Mouse (Mus musculus) midbrain, embryonic 14.5 days (tissue): Measurements from ENCODE around the gene Commd8. TPM values are rescaled to one million over a fixed set of nuclear protein-coding genes. Genes with fewer than 3 reads are reported as not detected.

Source experiments
- ATAC-seq: fragments of 200-750 bp; cut with Nextera tagmentation; 2 replicates; pipeline ENCODE4 v1.8.0; 2017; ENCODE audit warnings: moderate number of reproducible peaks, moderate library complexity; ENCODE audit not compliant: low FRiP score, low TSS enrichment
- DNase-seq: peaks from one replicate; pipeline ENCODE4 v3.0.0-alpha.2; 2015
- H3K27ac ChIP-seq: fragments of 300-500 bp; sonication (generic); replicated peaks from 2 replicates; pipeline ENCODE4 v1.5.1; 2014; ENCODE audit warnings: mild to moderate bottlenecking, low read depth, low read length, moderate library complexity
- H3K27me3 ChIP-seq: fragments of 300-500 bp; sonication (generic); 2 replicates; pipeline ENCODE4 v1.6.1; 2014; ENCODE audit warnings: low read length, control low read depth, mixed read lengths; ENCODE audit not compliant: control insufficient read depth, insufficient read depth
- H3K36me3 ChIP-seq: fragments of 300-500 bp; sonication (generic); 2 replicates; pipeline ENCODE4 v1.6.1; 2014; ENCODE audit warnings: low read length, control low read depth; ENCODE audit not compliant: control insufficient read depth, insufficient read depth
- H3K4me1 ChIP-seq: fragments of 300-500 bp; sonication (generic); 2 replicates; pipeline ENCODE4 v1.6.1; 2014; ENCODE audit warnings: mild to moderate bottlenecking, antibody characterized with exemption, low read length, control low read depth; ENCODE audit not compliant: control insufficient read depth, insufficient read depth
- H3K4me2 ChIP-seq: fragments of 300-500 bp; sonication (generic); 2 replicates; pipeline ENCODE4 v1.6.1; 2014; ENCODE audit warnings: mild to moderate bottlenecking, low read length, moderate library complexity
- H3K4me3 ChIP-seq: fragments of 300-500 bp; sonication (generic); replicated peaks from 2 replicates; pipeline ENCODE4 v1.5.1; 2014; ENCODE audit warnings: low read depth, low read length
- H3K9ac ChIP-seq: fragments of 300-500 bp; sonication (generic); replicated peaks from 2 replicates; pipeline ENCODE4 v1.6.1; 2014; ENCODE audit warnings: mild to moderate bottlenecking, low read length, moderate library complexity
- H3K9me3 ChIP-seq: fragments of 300-500 bp; sonication (generic); 2 replicates; pipeline ENCODE4 v1.6.1; 2016; ENCODE audit warnings: low read length, control low read depth, mixed read lengths; ENCODE audit not compliant: control insufficient read depth
- WGBS: fragments of 180-500 bp; shearing (Covaris S2); extraction: QIAGEN DNeasy Blood & Tissue Kit; methylation state at CpG from one replicate; pipeline ENCODE4 v1.1.7; 2014; 5-methylcytosine and 5-hydroxymethylcytosine counted together
- polyA plus RNA-seq: library from polyadenylated mRNA; unstranded; fragments of >200 nt; fragmentation: Nextera tagmentation; extraction: Ambion mirVana; gene quantifications from 2 replicates; pipeline ENCODE4 v1.2.1, GENCODE M21; 2014

The Commd8 gene
- 155 and 160 TPM in 2 replicates for polyA plus RNA-seq

DNA sequence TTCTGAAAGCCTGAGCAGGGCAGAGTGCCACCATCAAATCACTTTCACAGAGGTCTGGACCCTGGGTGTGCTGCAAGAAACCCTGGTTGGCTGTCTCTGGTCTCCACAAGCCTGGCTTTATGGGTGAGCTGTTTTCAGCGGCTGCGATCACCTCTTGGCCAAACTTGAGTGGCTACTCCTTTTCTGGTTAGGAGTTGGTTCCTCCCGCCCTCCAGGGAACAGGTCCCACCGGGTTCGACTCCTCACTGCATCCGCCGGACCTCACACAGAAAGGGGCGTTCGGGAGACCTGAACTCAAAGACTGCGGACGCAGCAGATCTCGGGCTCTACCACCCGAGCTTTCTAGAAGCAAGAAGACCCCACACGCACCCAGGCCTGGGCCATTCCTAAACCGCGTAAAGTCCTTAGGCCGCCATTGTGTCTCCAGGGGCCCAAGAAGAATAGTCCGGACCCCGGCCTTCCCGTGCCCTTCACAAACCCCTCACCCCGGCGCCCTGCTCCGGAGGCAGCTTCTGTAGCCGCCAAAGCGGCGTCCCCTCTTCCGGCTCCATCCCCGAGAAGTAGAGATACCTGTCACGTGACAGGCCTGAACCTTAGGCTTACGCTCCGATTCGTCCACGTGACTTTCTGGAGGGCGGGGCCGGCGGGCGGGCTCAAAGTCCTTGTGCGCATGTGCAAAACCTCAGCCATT is at the start of gene Commd8:
Commd8 (minus strand) TSS at position 596 of the 691 bp plus-strand sequence.
- H3K4me2 ChIP-seq, result peak within 1 kb of the TSS; percentile 91
- H3K4me3 ChIP-seq, result peak within 1 kb of the TSS; percentile 76
- H3K36me3 ChIP-seq, result peaks cover 3% of the 10 kb centered on the region
- peak within 1 kb of the TSS; percentile 77 for H3K27ac ChIP-seq
- H3K9me3 ChIP-seq, result no peaks in the 10 kb centered on the region
- DNase-seq, result peak; percentile 97
- peak within 1 kb of the TSS; percentile 79 for H3K9ac ChIP-seq
- under 1% methylated on average over 38 of the region's 38 CpGs for WGBS
- H3K27me3 ChIP-seq, result no peaks in the 10 kb centered on the region
- peak; percentile 96 for ATAC-seq
- H3K4me1 ChIP-seq, result peaks cover 10% of the 10 kb centered on the region

DNA sequence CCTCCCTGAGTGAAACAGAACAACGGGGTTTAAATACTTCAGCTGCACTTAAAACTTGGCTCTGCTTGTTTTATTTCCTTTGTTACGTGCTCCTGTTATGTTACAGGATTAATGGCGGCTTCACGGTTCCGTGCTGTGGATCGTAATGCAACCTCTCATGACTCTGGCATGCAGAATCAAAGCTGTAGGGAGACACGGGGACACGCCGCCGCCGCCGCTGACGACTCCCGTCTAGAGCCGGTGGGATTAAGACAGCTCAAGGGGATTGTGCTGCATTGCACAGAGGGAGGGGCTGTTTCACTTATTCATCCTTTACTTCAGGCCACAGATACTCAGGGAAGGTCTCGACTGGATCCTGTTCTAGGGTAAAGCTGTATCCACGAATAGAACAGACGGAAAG is 43.8 kb upstream of the Commd8 start:
- peak overlapping the region; percentile 40 for H3K4me2 ChIP-seq
- WGBS, result 48% methylated on average over 18 of the region's 18 CpGs
- H3K9me3 ChIP-seq, result no peaks in the 10 kb centered on the region
- no peak overlapping the region for H3K27ac ChIP-seq
- ATAC-seq (peak; percentile 35; the same call in 1 of the 2 replicates), DNase-seq (peak; percentile 62)
- no peak overlapping the region for H3K9ac ChIP-seq
- no peaks in the 10 kb centered on the region for H3K27me3 ChIP-seq
- no peaks in the 10 kb centered on the region for H3K36me3 ChIP-seq
- no peak overlapping the region for H3K4me3 ChIP-seq
- no peaks in the 10 kb centered on the region for H3K4me1 ChIP-seq

DNA sequence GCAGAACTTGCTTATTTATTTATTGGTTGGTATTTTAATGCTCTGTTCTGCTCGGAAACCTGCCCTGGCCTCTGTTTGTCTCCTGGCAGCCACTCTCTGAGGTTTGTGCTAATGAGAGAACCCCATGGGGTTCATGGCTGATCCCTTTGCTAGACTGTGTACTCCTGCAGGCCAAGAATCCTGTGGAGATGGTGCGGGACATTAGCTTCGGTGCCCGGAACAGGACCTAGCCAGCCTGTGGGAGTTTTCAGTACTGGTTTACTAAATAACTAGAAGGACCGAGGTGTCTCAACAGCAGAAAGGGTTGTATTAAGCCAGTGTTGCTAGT is 42.8 kb upstream of the Commd8 start:
- H3K36me3 ChIP-seq, result no peaks in the 10 kb centered on the region
- H3K9me3 ChIP-seq, result no peaks in the 10 kb centered on the region
- H3K27ac ChIP-seq, result no peak overlapping the region
- no peak overlapping the region for H3K9ac ChIP-seq
- 60% methylated on average over 5 of the region's 5 CpGs for WGBS
- no peak overlapping the region for H3K4me2 ChIP-seq
- H3K27me3 ChIP-seq, result no peaks in the 10 kb centered on the region
- H3K4me1 ChIP-seq, result no peaks in the 10 kb centered on the region
- ATAC-seq (no peak), DNase-seq (peak; percentile 19)
- H3K4me3 ChIP-seq, result no peak overlapping the region

DNA sequence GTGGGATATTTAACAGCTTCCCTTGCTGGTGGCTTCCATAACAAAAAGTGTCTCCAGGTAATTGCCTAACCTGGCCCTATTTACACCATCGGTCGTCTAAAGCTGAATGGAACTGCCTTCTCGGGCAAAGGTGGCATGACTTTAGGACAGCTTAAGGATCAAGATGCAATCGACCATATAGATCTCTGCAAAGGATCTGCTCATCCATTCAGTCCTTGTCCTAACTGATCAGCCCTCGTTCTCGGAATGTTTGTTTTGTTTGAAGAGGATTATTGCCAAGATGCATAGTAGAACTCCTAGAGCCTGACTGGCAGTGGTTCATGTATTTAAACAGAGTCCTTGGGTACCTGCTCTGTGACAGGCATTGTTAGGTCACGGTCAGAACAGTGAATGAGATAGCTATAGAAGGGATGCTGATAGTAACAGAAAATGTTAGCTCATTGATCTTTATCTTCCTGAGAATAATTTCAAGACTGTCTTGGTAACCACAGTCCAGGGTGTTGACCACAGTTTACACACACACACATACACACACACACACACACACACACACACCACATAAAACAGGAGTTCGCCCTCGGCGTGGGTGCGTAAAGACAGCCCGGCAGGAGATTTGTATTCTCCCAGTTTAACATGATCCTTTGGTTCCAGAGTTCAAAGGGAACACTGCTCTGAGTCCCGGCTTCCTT is 42.3 kb upstream of the Commd8 start:
- H3K4me1 ChIP-seq, result no peaks in the 10 kb centered on the region
- no peak overlapping the region for H3K4me2 ChIP-seq
- no peaks in the 10 kb centered on the region for H3K27me3 ChIP-seq
- WGBS, result 54% methylated on average over 13 of the region's 13 CpGs
- H3K4me3 ChIP-seq, result no peak overlapping the region
- DNase-seq, result no peak
- H3K9ac ChIP-seq, result no peak overlapping the region
- no peak overlapping the region for H3K27ac ChIP-seq
- no peaks in the 10 kb centered on the region for H3K36me3 ChIP-seq
- no peak for ATAC-seq
- no peaks in the 10 kb centered on the region for H3K9me3 ChIP-seq

DNA sequence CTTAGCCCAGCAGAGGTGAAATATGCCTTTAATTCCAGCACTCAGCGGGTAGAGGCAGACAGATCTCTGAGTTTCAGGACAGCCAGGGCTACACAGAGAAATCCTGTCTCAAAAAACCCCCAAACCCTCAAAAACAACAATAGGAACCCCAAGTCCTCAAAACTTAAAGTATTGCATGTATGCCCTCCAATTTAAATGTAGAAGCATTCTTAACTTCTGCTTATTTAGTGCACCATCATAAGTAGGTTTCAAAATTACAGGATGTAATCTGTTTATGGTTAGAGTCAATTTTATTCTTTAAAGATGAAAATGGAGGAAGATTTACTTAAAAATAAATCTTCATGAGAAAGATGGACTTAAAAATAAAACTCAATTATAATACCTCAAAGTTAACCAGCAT is 40.5 kb upstream of the Commd8 start:
- H3K36me3 ChIP-seq, result no peaks in the 10 kb centered on the region
- H3K9ac ChIP-seq, result no peak overlapping the region
- no peak overlapping the region for H3K4me3 ChIP-seq
- DNase-seq (no peak), ATAC-seq (no peak)
- H3K27me3 ChIP-seq, result no peaks in the 10 kb centered on the region
- H3K4me2 ChIP-seq, result no peak overlapping the region
- no peaks in the 10 kb centered on the region for H3K9me3 ChIP-seq
- WGBS, result 96% methylated on average over 1 of the region's 1 CpGs
- no peak overlapping the region for H3K27ac ChIP-seq
- no peaks in the 10 kb centered on the region for H3K4me1 ChIP-seq

DNA sequence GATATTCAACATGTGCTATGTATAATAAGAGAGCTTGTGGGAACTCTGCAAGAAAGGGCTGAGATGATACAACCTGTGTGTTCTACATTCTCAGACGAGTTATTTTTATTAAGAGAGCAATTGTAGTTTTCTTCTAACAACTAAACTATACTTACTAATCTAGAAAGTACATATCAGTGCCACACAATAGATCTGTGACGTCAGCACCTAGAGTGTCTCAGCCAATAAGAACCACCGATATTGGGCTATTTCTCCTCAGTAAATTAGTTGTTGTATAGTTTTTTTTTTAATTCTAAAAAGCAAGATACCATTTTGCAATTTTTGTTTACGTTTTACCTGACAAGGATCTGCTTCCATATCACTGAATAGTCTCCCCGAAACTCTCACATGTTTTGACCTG is 37.3 kb upstream of the Commd8 start:
- no peak for DNase-seq
- WGBS, result 95% methylated on average over 5 of the region's 5 CpGs
- no peaks in the 10 kb centered on the region for H3K27me3 ChIP-seq
- H3K9ac ChIP-seq, result no peak overlapping the region
- no peak for ATAC-seq
- H3K36me3 ChIP-seq, result no peaks in the 10 kb centered on the region
- no peak overlapping the region for H3K4me2 ChIP-seq
- no peak overlapping the region for H3K27ac ChIP-seq
- H3K4me1 ChIP-seq, result 0 out of 2 replicates have a peak, but pooled peaks cover 3% of the 10 kb centered on the region
- H3K4me3 ChIP-seq, result no peak overlapping the region
- no peaks in the 10 kb centered on the region for H3K9me3 ChIP-seq

DNA sequence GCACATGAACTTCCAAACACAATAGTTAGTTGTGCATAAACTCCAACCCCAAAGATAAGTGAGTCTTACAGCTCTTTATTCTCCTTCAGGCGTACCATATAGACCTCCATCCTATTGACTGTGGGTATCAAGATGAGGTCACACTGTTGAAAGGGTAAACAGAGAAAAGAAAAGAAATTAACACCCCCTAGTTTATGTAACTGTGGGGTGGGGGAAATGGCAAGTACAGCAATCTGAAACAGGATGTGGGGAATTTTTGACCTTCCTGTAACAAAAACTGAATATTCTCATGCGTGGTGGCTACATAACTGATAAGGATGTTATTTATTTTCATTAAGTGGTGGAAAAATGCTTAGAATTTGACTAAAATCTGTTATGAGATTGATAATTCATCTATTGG is 36.5 kb upstream of the Commd8 start:
- H3K27ac ChIP-seq, result no peak overlapping the region
- 90% methylated on average over 2 of the region's 2 CpGs for WGBS
- ATAC-seq (no peak), DNase-seq (no peak)
- H3K36me3 ChIP-seq, result no peaks in the 10 kb centered on the region
- H3K4me1 ChIP-seq, result 0 out of 2 replicates have a peak, but pooled peaks cover 3% of the 10 kb centered on the region
- H3K4me2 ChIP-seq, result peak overlapping the region; percentile 87
- no peaks in the 10 kb centered on the region for H3K27me3 ChIP-seq
- H3K4me3 ChIP-seq, result no peak overlapping the region
- no peak overlapping the region for H3K9ac ChIP-seq
- H3K9me3 ChIP-seq, result no peaks in the 10 kb centered on the region

DNA sequence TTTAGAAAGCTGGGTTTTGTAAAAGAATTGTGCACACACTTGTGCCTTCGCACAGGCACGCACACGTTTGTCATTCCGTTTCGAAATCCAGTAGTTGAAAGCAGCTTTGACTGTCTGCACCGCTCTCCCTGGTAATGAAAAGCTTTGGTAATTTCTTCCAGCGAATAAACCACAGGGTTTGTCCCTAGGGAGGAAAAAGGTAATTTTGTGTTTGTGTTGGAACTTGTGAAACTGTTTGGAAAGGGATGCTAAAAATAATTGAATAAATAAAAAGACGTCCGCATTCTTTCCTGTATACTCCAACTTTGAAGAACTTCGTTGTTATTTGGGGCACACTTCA is 35.7 kb upstream of the Commd8 start:
- H3K27me3 ChIP-seq, result no peaks in the 10 kb centered on the region
- no peaks in the 10 kb centered on the region for H3K36me3 ChIP-seq
- H3K4me1 ChIP-seq, result 0 out of 2 replicates have a peak, but pooled peaks cover 3% of the 10 kb centered on the region
- DNase-seq, result peak; percentile 43
- no peaks in the 10 kb centered on the region for H3K9me3 ChIP-seq
- peak overlapping the region; percentile 64 for H3K4me3 ChIP-seq
- no peak overlapping the region for H3K27ac ChIP-seq
- H3K4me2 ChIP-seq, result peak overlapping the region; percentile 87
- peak overlapping the region; percentile 62; the same call in 1 of the 2 replicates for H3K9ac ChIP-seq
- ATAC-seq, result peak; percentile 23; the same call in 1 of the 2 replicates
- 13% methylated on average over 10 of the region's 10 CpGs for WGBS
